Mouse (Mus musculus) cerebellum, adult 2 months (tissue): ENCODE data around the gene Eif3k.

Experiments
- CTCF ChIP-seq: fragments of 200-500 bp; IDR thresholded peaks from 2 replicates; pipeline ENCODE4 v1.5.1; 2011; ENCODE audit warnings: low read depth, mild to moderate bottlenecking, control low read depth, low read length, moderate library complexity, borderline replicate concordance; ENCODE audit not compliant: insufficient read depth
- POLR2A ChIP-seq: fragments of 200-500 bp; IDR thresholded peaks from 2 replicates; pipeline ENCODE4 v1.6.1; 2011; ENCODE audit warnings: low read length, control low read depth, borderline replicate concordance; ENCODE audit not compliant: insufficient read depth

DNA sequence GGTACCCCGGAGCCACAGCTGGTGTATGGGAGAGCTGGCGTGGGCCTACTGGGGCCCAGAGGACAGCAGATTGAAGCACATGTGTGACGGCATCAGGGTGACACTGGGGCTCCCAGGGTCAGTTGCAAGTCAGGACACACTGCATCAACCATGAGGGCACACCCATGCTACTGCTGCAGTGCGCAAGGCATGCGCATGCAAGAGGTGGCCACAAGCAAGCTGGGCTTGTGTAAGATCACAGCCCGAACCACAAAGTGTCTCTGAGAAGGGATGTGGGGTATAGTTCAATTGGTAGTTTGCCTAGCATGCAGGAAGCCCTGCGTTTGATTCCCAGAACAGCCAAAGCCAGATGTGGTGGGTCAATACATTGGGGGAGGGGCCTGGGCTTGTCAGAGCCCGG is 41.9 kb upstream of the Eif3k start:
- no peak for TF ChIP-seq CTCF
- TF ChIP-seq POLR2A = no peak
